Mouse (Mus musculus): ENCODE measurements around the gene Chpf2.
"Not testable (repeated sequence)": the region's sequence is repeated elsewhere in the genome, so short reads cannot be mapped to it uniquely, and the experiment has no call there.

Chpf2 gene

DNA sequence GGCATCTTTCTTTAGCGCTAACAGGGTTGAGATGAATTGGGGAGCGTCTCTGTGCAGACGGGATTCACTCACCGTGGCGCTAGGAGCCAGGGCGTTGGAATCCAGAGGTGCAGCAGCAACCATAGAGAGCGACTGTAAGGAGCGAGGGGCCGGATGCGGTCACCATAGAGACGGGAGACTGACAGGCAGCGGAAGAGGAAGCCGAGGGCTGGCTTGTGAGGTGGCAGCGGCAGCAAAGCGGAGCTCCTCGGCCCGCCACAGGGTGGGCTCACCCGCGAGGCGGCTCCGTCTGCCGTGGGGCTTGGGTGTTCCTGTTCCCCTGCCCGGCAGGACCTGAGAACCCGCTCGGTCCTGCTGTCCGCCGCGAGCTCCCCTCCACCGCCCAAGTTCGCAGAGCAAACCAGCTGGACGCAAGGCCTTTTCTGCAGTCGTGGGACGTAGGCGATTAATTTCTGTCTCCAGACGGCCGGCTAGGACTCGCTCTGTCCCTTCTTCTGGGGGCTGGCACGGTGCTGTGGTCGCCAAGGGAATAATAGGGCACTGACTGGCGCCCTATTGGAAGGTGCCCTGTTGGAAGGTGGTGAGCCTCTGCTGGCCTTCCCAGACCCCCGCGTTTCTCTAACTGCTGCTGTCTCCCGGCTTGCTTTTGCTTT lies at the start of gene Chpf2:
TSS of gene Chpf2 (plus strand) at position 195 of the 653 bp plus-strand sequence.
- ChIA-PET POLR2A (interaction anchor here (0.6 to 2.7 kb wide), 21 partner anchors 9 to 836 kb away, joined by 3 to 21 read pairs (median 4); partner anchors contain the start of genes Abcf2 (in 3 of the 4), Cdk5 (in 1 of the 4), Gbx1 (in 1 of the 4) and Nub1 (in 1 of the 4)), CTCF (interaction anchor here (0.6 to 2.3 kb wide), 16 partner anchors 10 to 697 kb away, joined by 3 to 21 read pairs (median 3); partner anchors contain the start of gene Abcb8 (in 1 of the 4))

DNA sequence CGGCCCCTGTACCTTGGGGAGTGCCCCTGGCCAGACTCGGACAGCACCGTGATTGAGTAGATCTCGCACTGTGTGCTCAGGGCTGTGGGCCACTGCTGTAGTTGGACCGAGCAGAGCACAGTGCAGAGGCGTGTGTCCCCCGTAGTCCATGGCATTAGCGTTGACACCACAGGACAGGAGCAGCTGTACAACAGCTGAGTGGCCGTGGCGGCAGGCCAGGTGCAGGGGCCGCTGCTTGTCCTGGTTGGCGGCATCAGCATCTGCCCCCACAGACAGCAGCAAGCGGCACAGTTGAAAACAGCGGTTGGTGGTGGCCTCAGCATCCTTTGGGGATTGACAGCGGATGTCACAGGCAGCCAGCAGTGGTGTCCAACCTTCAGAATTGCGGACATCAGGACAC lies 48.9 kb upstream of the Chpf2 start:
- ChIA-PET CTCF (interaction anchor here in 2 of 4 experiments (0.5 to 2.2 kb wide), 5 partner anchors 27 to 121 kb away, joined by 3 to 9 read pairs (median 4); no protein-coding TSS in a partner anchor), POLR2A (interaction anchor here in 2 of 4 experiments (0.6 to 2.9 kb wide), 3 partner anchors 14 to 216 kb away, joined by 3 to 8 read pairs (median 3); partner anchors contain the start of gene Abcf2 (in 1 of the 2))

GRCm38 (mm10) chr5:24539571-24540296 lies 46.8 kb upstream of the Chpf2 start:
- CTCF ChIA-PET, result interaction anchor here in 3 of 4 experiments (0.6 to 2.2 kb wide), 4 partner anchors 9 to 90 kb away, joined by 3 to 9 read pairs (median 4); no protein-coding TSS in a partner anchor
- POLR2A ChIA-PET, result interaction anchor here in 3 of 4 experiments (0.6 to 2.9 kb wide), 10 partner anchors 10 to 1138 kb away, joined by 3 to 8 read pairs (median 4); partner anchors contain the start of genes Abcf2 (in 2 of the 3) and Nub1 (in 1 of the 3)

DNA sequence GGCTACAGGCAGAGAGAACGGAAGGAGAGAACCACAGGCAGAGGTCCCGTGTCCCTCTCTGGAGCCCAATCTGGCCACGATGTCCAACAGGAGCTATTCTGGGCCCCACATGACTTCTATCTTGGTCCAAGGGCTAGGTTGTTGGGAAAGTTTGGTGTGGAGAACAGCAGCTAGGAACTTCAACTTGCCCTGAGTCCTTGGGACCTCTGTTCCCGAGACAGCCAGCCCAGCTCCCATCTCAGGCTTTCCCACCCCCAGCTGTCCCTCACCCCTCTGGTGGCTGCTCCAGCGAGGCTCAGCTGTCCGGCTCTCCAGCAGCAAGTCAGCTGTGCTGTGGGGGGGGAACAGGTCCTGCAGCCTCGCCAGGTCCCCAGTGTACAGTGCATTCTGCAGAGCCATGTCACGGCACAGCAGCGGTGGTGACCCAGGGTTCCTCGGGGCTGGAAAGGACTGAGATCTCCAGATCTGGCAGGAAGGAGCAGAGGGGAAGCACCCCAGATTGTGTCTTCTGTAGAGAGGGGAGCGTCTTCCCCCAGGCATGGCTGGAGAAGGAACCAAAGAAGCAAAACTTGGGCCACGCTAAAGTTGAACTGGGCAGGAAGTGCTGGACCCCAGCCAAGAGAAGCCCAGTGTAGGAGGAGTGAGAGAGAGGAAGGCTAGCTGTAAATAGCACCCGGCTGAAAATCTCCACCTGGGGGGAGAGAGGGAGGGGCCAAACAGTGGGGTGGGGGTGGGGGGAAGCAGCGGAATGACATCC lies 46.0 kb upstream of the Chpf2 start, which contains the start of gene Asb10:
TSS of gene Asb10 (minus strand) at position 592 of the 757 bp plus-strand sequence.
- ChIA-PET POLR2A (interaction anchor here in 3 of 4 experiments (0.6 to 2.1 kb wide), 12 partner anchors 8 to 1139 kb away, joined by 3 to 6 read pairs (median 3); partner anchors contain the start of genes Abcf2 (in 1 of the 3) and Nub1 (in 1 of the 3)), CTCF (interaction anchor here in 2 of 4 experiments (0.8 to 2.2 kb wide), 3 partner anchors 10 to 23 kb away, joined by 3 to 9 read pairs (median 4); no protein-coding TSS in a partner anchor)

DNA sequence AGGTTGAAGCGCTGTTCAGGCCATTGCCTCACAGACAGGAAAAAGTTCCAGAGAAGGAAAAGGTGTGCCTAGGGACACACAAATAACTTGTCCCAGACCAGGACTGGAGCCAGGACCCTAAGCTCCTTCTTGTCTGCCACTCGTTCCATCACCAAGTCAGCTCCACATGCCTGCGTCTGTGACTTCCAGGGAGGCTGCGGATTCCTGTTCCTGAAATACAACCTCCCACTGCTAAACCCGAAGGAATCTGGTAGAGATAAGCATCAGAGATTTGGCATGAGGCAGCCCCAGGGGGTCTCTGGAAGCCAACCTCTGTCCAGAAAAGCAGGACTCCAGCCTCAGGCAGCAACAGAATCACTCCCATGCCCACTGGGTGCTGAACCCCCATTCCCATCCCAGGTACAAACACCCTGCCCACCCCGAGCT lies 45.4 kb upstream of the Chpf2 start:
- CTCF ChIA-PET, result interaction anchor here in 2 of 4 experiments (1.1 to 2.2 kb wide), 3 partner anchors 8 to 11 kb away, joined by 3 to 9 read pairs (median 4); no protein-coding TSS in a partner anchor

GRCm38 (mm10) chr5:24542643-24543042 lies 43.9 kb upstream of the Chpf2 start:
- ChIA-PET CTCF (no interaction called here), POLR2A (interaction anchor here in 1 of 4 experiments (1.8 kb wide), 1 partner anchor 10 kb away, joined by 6 read pairs; no protein-coding TSS in a partner anchor)

More for the DNA sequence above, 45.4 kb upstream of the Chpf2 start:
- POLR2A ChIA-PET, result interaction anchor here in 2 of 4 experiments (0.6 to 1.8 kb wide), 6 partner anchors 8 to 782 kb away, joined by 3 to 6 read pairs (median 3); partner anchors contain the start of gene Nub1 (in 1 of the 2)

DNA sequence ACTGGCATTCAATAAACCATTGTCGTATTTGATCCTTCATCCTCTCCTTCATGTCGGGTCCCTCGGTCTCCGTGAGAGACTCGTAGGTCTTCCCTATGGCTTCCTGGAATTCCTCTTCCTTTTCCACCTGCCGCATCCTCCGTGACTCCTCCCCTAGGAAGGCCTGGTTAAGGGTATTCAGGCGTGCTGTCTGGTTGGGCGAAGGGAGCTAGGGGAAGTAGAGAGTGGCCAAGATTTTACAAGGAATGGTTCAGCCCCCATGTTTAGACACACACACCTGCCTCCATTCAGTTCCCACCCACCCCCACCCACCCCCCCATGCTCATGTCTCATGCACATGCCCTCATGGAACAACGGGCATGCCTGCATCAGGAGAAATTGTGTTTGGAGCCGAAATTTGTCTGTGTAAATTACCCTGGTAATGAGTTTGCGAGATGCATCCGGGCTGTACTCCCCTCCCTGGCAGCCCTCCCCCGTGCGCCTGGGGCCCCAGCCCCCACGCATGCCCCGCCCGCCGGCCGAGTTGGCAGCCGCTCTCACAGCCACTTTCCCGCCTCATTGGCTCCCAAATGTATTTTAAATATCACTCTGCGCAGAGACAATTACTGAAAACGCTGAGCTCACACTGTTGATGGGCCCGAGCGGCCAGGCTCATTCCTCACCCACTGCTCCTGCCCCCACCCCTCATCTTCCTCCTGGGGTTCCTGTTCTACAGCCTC lies 35.8 kb upstream of the Chpf2 start:
- ChIA-PET CTCF (interaction anchor here in 3 of 4 experiments (0.6 to 1.3 kb wide), 5 partner anchors 9 to 67 kb away, joined by 3 to 4 read pairs (median 3); no protein-coding TSS in a partner anchor), POLR2A (interaction anchor here in 2 of 4 experiments (0.6 to 1.5 kb wide), 6 partner anchors 11 to 135 kb away, joined by 3 to 5 read pairs (median 3); partner anchors contain the start of gene Nub1 (in 1 of the 2))

GRCm38 (mm10) chr5:24551317-24551688 lies 35.2 kb upstream of the Chpf2 start:
- ChIA-PET CTCF (interaction anchor here in 2 of 4 experiments (0.8 to 1.3 kb wide), 4 partner anchors 10 to 68 kb away, joined by 3 to 4 read pairs (median 3); no protein-coding TSS in a partner anchor), POLR2A (interaction anchor here in 1 of 4 experiments (0.7 to 1.5 kb wide), 4 partner anchors 10 to 134 kb away, joined by 3 to 5 read pairs (median 3); partner anchors contain the start of gene Nub1)

- POLR2A ChIA-PET, result interaction anchor here in 2 of 4 experiments (0.6 to 1.6 kb wide), 5 partner anchors 10 to 304 kb away, joined by 3 to 5 read pairs (median 4); partner anchors contain the start of gene Nos3 (in 1 of the 2)
- CTCF ChIA-PET, result interaction anchor here in 1 of 4 experiments (0.6 to 1.6 kb wide), 3 partner anchors 24 to 239 kb away, joined by 4 to 8 read pairs (median 5); no protein-coding TSS in a partner anchor
Observed at GRCm38 (mm10) chr5:24553621-24554244, 32.8 kb upstream of the Chpf2 start.

GRCm38 (mm10) chr5:24555335-24555734 lies 31.2 kb upstream of the Chpf2 start:
- POLR2A ChIA-PET, result interaction anchor here in 1 of 4 experiments (0.6 kb wide), 1 partner anchor 17 kb away, joined by 3 read pairs; no protein-coding TSS in a partner anchor
- CTCF ChIA-PET, result not testable (repeated sequence)

DNA sequence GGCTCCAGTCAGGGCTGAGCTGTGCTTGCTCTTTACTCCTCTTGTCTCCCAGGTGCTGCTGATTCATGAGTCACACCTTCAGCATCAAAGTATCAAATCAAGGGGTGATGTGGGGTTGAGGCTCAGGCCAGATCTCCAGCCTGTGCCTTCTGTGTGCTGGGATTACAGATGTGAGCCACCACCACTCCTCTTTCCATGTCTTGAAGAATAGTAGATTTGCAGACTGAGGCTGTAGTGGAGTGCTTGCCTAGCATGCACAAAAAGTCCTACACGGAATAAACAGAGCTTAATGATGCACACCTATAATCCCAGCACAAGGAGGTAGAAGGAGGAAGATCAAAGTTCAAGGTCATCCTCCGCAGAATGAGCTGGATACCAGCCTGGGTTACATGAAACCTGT lies 29.8 kb upstream of the Chpf2 start, which contains the start of gene 4931409K22Rik:
TSS of gene 4931409K22Rik (minus strand) at position 101 of the 400 bp plus-strand sequence.
- ChIA-PET CTCF (interaction anchor here in 2 of 4 experiments (1.0 to 1.4 kb wide), 2 partner anchors 73 kb away, joined by 3 read pairs; no protein-coding TSS in a partner anchor), POLR2A (interaction anchor here (0.6 to 1.9 kb wide), 4 partner anchors 17 to 718 kb away, joined by 3 to 8 read pairs (median 3); partner anchors contain the start of gene Abcf2 (in 1 of the 4))

GRCm38 (mm10) chr5:24575948-24576347 lies 10.6 kb upstream of the Chpf2 start:
- ChIA-PET POLR2A (interaction anchor here in 2 of 4 experiments (1.2 to 3.5 kb wide), 3 partner anchors 9 to 19 kb away, joined by 3 to 8 read pairs (median 4); partner anchors contain the start of gene 4931409K22Rik (in 1 of the 2)), CTCF (no interaction called here)

DNA sequence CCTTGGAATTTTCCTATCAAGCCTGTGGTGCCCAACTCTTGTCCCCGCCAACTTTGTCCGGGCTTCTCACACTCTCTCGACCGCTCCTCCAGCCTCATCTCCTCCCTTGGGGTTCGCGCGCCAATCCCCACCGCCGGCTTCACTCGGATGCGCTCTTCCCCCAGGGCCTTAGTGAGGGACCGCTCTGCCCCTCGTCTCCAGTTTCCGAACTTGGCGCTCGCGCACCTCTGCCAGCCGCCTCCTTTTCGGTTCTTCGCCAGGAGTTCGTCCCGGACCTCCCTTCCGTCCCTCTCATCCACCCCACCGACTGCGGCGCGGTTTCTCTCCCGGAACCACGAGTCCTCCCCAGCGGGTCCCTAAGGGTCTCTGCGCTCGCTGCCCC lies 9.7 kb upstream of the Chpf2 start:
- CTCF ChIA-PET, result interaction anchor here (0.9 to 1.8 kb wide), 10 partner anchors 21 to 182 kb away, joined by 3 to 11 read pairs (median 4); no protein-coding TSS in a partner anchor
- POLR2A ChIA-PET, result interaction anchor here (0.5 to 3.5 kb wide), 64 partner anchors 9 to 1072 kb away, joined by 3 to 21 read pairs (median 5); partner anchors contain the start of genes Nub1 (in 4 of the 4), Chpf2 (in 3 of the 4), Rheb (in 3 of the 4) and Fastk (in 2 of the 4)

DNA sequence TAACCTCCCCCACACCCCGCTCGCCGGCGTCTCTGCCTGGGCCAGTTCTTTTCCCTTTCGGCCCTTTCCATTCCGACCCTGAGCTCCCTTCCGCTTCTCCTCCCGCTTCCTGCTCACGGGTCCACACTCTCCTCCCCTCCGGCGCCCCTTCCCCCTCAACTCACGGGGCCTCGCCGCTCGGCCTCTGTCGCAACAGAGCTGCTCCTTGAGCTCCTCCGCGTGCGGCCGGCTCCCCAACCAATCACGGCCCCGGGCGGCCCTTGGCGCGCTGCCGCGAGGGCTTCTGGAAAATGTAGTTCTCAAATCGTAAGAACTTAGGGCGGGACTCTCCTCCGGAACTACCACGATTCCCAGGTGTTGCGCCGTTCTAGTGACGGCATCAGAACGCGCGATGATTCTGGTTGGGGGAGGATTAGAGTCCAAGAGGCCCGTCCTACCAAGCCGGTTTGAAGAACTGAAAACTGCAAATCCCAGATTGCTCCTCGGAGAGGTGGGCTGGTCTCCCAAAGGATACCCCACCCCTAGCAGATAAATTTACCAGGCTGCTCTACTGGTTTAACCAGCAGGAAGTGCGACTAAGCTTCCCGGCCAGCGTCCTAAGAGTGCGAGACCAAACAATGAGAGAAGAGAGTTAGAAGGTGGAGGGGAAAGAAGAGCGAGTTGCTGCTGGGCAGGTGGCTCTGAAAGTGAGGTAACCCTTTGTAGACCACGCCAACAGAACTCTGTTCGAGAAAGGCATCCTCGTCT lies 9.2 kb upstream of the Chpf2 start, which contains the start of gene Abcf2:
TSS of gene Abcf2 (minus strand) at position 285 of the 747 bp plus-strand sequence.
- POLR2A ChIA-PET, result interaction anchor here (0.5 to 3.5 kb wide), 75 partner anchors 9 to 1073 kb away, joined by 3 to 21 read pairs (median 4); partner anchors contain the start of genes Nub1 (in 4 of the 4), Chpf2 (in 3 of the 4), Rheb (in 3 of the 4) and Fastk (in 2 of the 4)
- CTCF ChIA-PET, result interaction anchor here (0.5 to 1.8 kb wide), 13 partner anchors 20 to 281 kb away, joined by 3 to 11 read pairs (median 4); partner anchors contain the start of gene Rheb (in 1 of the 4)
